Mouse (Mus musculus) cortical plate, adult 2 months (tissue): ENCODE results near the gene Rgs9. TPM values are rescaled to one million over a fixed set of nuclear protein-coding genes. Genes with fewer than 3 reads are reported as not detected.

Source experiments
- H3K27ac ChIP-seq: fragments of 200-500 bp; 2 replicates; pipeline ENCODE4 v1.5.1; 2012; ENCODE audit warnings: low read length, control low read depth, inconsistent platforms; ENCODE audit not compliant: insufficient read depth
- H3K4me1 ChIP-seq: fragments of 200-500 bp; 2 replicates; pipeline ENCODE4 v1.6.1; 2011; ENCODE audit warnings: low read length; ENCODE audit not compliant: control insufficient read depth, insufficient read depth
- H3K4me3 ChIP-seq: fragments of 200-500 bp; 2 replicates; pipeline ENCODE4 v1.5.1; 2011; ENCODE audit warnings: mild to moderate bottlenecking, low read length, control low read depth; ENCODE audit not compliant: insufficient read depth
- CTCF ChIP-seq: fragments of 200-500 bp; IDR thresholded peaks from 2 replicates; pipeline ENCODE4 v1.5.1; 2011; ENCODE audit warnings: mild to moderate bottlenecking, control low read depth, low read length; ENCODE audit not compliant: insufficient read depth; ENCODE audit errors: extremely low read depth
- POLR2A ChIP-seq: fragments of 200-500 bp; IDR thresholded peaks from 2 replicates; pipeline ENCODE4 v1.6.1; 2011; ENCODE audit warnings: mild to moderate bottlenecking, low read length, control low read depth; ENCODE audit not compliant: insufficient read depth; ENCODE audit errors: extremely low read depth
- polyA plus RNA-seq: library from polyadenylated mRNA; depleted of rRNA; stranded (reverse); fragments of >200 nt; gene quantifications from 2 replicates; pipeline ENCODE4 v1.2.3, GENCODE M21; 2012

Gene Rgs9
- polyA plus RNA-seq, 1 experiment: 57.8 TPM

DNA sequence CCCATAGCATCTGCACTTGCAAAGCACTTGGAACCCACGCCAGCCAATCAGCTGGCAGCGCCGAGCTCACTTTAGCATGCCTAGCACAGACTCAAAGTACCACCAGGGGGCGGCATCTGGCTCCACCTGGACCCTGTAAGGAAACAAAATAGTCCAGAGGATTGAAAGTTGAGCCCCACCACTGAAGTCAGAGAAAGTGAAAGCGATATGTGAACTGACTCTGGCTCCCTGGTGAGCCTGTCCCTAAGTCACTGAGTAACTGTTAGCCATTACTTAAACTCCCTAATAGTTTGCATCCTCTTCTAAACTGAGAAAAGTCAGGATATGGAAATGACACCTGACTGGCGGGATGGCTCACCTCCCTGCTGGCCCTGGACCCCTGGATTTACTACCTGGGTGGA lies 33.5 kb upstream of the Rgs9 start:
- Histone ChIP-seq H3K4me3 (no peak overlapping the region), H3K4me1 (no peaks in the 10 kb centered on the region), H3K27ac (no peak overlapping the region)
- no peak for TF ChIP-seq POLR2A
- TF ChIP-seq CTCF: peak; percentile 84

- H3K27ac ChIP-seq: no peak overlapping the region
- no peak overlapping the region for H3K4me3 ChIP-seq
- TF ChIP-seq POLR2A (no peak), CTCF (no peak)
- H3K4me1 ChIP-seq: no peaks in the 10 kb centered on the region
Observed at GRCm38 (mm10) chr11:109330706-109331393, 32.9 kb upstream of the Rgs9 start.

DNA sequence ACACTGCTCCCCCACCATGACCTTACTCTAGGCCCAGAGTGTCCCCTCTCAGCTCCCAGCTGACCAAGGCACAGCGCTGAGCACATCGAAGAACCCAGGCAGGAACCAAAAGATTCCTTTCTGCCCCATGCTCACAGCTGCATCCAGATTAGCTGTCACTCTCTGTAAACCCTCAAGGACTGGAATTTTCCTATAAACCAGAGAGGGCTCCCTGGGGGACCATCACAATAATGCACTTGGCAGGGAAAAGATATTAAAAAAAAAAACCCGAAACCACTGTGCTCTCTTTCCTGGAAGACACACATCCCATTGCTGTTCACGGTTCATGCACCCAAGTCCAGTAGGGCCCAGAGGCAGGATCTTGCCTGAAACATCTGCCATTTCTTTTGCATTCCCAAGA lies 31.4 kb upstream of the Rgs9 start:
- Histone ChIP-seq H3K27ac (no peak overlapping the region), H3K4me3 (no peak overlapping the region), H3K4me1 (no peaks in the 10 kb centered on the region)
- TF ChIP-seq POLR2A: no peak
- TF ChIP-seq CTCF: no peak

GRCm38 (mm10) chr11:109327952-109328351 lies 30.0 kb upstream of the Rgs9 start:
- H3K4me1 ChIP-seq: no peaks in the 10 kb centered on the region
- H3K4me3 ChIP-seq: no peak overlapping the region
- TF ChIP-seq POLR2A (no peak), CTCF (no peak)
- no peak overlapping the region for H3K27ac ChIP-seq

GRCm38 (mm10) chr11:109327381-109327780 lies 29.5 kb upstream of the Rgs9 start:
- H3K27ac ChIP-seq: no peak overlapping the region
- TF ChIP-seq CTCF (no peak), POLR2A (no peak)
- no peak overlapping the region for H3K4me3 ChIP-seq
- no peaks in the 10 kb centered on the region for H3K4me1 ChIP-seq

DNA sequence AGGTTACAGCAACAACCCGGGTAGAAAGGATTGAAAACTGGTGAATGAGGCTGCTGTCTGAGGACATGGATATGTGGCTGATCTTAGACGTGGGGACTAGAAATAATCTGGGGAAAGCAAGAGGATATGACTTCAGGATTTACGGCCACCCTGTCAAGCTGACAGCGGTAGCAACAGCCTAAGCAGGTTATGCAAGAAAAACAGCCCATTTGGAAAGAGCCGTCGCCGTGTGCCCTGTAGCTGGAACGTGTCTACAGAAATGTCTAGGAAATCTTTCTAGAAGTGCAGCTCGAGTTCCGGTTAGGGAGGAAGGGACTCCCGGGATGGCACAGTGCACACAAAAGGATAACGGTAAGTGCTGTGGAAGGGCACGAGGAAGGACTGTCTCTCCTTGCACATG lies 28.3 kb upstream of the Rgs9 start:
- H3K27ac ChIP-seq: no peak overlapping the region
- no peaks in the 10 kb centered on the region for H3K4me1 ChIP-seq
- TF ChIP-seq POLR2A (no peak), CTCF (no peak)
- H3K4me3 ChIP-seq: no peak overlapping the region

DNA sequence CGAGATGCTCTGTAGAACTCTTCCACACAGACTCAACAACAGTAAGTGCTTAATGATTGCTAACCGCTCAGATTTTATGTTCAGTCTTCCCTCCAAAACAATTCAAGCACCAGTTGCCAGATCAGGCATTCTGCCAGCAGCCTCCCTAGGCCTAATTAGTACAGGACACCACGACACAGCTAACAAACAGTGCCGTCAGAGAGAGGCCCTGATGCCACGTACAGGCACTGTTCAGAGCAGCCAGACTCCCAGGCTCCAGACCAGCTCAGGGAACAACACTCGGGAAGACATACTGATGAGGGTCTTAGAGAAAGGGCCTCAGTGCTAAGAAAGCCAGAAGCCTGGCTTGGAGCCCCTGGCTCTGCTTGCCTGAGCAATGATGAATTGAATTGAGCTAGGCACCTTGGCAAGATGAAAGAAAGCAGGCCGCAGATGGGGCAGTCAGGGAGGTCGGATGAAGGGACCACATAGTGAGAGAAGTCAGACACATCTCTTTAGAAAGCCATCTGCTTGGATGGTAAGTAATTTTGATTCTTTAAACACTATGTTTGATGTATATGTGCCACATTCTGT lies 22.5 kb upstream of the Rgs9 start:
- no peak for TF ChIP-seq POLR2A
- TF ChIP-seq CTCF: no peak
- Histone ChIP-seq H3K4me3 (no peak overlapping the region), H3K4me1 (no peaks in the 10 kb centered on the region), H3K27ac (no peak overlapping the region)

- no peaks in the 10 kb centered on the region for H3K4me1 ChIP-seq
- no peak overlapping the region for H3K4me3 ChIP-seq
- no peak for TF ChIP-seq POLR2A
- no peak for TF ChIP-seq CTCF
- 0 out of 2 replicates have a peak overlapping the region, but pooled peaks have one; percentile 13 for H3K27ac ChIP-seq
Observed at GRCm38 (mm10) chr11:109319946-109320345, 22.0 kb upstream of the Rgs9 start.

DNA sequence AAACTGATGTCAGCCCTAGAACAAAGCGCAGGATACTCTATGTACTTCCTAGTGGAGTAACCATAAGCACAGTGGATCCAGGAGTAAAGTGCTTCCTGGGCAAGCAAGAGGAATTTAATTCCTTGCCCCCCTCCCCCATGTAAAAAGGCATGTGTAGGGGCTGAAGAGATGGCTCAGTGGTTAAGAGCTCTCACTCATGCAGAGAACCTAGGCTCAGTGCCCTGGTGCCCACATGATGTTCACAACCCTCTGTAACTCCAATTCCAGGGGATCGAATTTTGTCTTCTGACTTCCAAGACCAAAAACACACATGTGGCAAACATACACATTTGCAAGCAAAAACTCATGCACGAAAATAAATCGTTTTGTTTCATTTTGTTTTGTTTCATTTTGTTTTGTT lies 21.5 kb upstream of the Rgs9 start:
- TF ChIP-seq CTCF (no peak), POLR2A (no peak)
- no peaks in the 10 kb centered on the region for H3K4me1 ChIP-seq
- H3K4me3 ChIP-seq: no peak overlapping the region
- no peak overlapping the region for H3K27ac ChIP-seq

- TF ChIP-seq CTCF (peak; percentile 84), POLR2A (no peak)
- Histone ChIP-seq H3K4me3 (no peak overlapping the region), H3K27ac (no peak overlapping the region), H3K4me1 (no peaks in the 10 kb centered on the region)
Observed at GRCm38 (mm10) chr11:109316921-109317320, 19.0 kb upstream of the Rgs9 start.
